Mouse (Mus musculus): ENCODE measurements around the gene Tmem255b. TPM values are rescaled to one million over a fixed set of nuclear protein-coding genes. Genes with fewer than 3 reads are reported as not detected.

Gene Tmem255b
- polyA plus RNA-seq, 1 experiment = 1.0 TPM

DNA sequence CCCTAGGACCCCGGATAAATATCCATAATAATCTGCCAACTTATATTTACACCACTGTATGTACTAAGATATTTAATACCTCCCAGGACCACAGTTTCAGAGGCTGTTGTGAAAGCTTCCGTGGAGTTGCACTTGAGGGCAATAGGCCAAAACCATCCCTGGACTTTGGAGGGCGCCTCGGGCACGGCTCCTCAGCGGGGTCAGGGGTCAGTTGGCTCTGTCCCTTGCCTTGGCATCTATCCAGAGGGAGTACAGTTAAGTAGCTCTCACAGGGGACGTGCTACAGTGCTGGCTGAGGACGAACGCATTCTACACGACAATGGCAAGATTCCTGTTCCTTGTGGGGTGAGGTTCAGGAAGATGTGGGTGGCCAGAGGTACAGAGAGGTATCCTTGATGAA lies 27.4 kb downstream of the Tmem255b start:
- no peaks in the 10 kb centered on the region for H3K4me1 ChIP-seq (ENCODE audit: control insufficient read depth, insufficient read depth, low read length)
- H3K4me3 ChIP-seq (replicated peaks; ENCODE audit: insufficient read depth, low read depth, low read length) = no peak overlapping the region
- TF ChIP-seq POLR2A (IDR thresholded peaks at IDR 0.05; ENCODE audit: borderline replicate concordance, insufficient read depth, low read length) (no peak), CTCF (IDR thresholded peaks at IDR 0.05; ENCODE audit: borderline replicate concordance, insufficient read depth, low read depth, low read length) (no peak)
- 39% methylated on average over 10 of the region's 10 CpGs for WGBS
- no peaks in the 10 kb centered on the region for H3K27me3 ChIP-seq (ENCODE audit: control insufficient read depth, insufficient read depth, low read length)
- no peak for DNase-seq
- H3K27ac ChIP-seq (ENCODE audit: insufficient read depth, low read length) = no peak overlapping the region

DNA sequence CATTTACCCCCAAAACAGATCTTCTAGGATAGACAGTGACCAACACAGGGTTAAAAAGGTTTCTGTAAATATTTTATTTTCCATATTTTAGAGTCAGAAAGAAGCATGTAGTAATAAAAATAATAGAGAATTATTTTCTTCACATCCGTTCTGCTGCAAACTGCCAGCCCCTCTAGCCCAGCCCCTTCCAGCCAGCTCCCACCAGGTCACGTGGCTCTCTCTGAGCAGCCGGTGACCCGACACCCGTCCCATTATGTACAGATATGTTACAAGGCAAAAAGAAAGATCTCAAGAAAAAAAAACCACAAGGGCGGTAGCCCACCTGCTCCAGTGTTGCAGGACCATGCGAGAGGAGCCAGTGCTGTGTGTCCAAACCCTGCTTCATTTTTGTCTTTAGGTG lies 30.3 kb downstream of the Tmem255b start:
- no peak for TF ChIP-seq POLR2A (IDR thresholded peaks at IDR 0.05; ENCODE audit: borderline replicate concordance, insufficient read depth, low read length)
- no peak for TF ChIP-seq CTCF (IDR thresholded peaks at IDR 0.05; ENCODE audit: borderline replicate concordance, insufficient read depth, low read depth, low read length)
- H3K4me3 ChIP-seq (replicated peaks; ENCODE audit: insufficient read depth, low read depth, low read length) = no peak overlapping the region
- WGBS = 79% methylated on average over 7 of the region's 7 CpGs
- peaks cover 11% of the 10 kb centered on the region for H3K4me1 ChIP-seq (ENCODE audit: control insufficient read depth, insufficient read depth, low read length)
- no peaks in the 10 kb centered on the region for H3K27me3 ChIP-seq (ENCODE audit: control insufficient read depth, insufficient read depth, low read length)
- no peak for DNase-seq
- H3K27ac ChIP-seq (ENCODE audit: insufficient read depth, low read length) = no peak overlapping the region

DNA sequence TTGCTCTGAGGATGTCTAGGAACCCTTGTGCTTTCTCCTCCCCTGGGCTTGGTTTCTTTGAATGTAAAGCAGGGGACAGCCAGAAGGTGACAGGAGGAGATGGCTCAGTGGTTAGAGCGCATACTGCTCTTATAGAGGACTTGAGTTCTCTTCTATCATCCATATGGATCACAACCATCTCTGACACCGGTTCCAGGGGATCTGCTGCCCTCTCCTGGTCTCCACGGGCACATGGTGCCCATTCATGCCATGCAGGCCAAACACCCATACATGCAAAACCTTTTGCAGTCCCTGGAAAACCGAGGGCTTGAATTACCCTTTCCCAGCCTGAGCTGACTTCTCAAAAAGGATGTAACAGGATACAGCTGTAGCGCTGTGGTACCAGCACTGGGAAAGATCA lies 32.0 kb downstream of the Tmem255b start:
- Histone ChIP-seq H3K4me3 (replicated peaks; ENCODE audit: insufficient read depth, low read depth, low read length) (no peak overlapping the region), H3K27ac (ENCODE audit: insufficient read depth, low read length) (no peak overlapping the region), H3K27me3 (ENCODE audit: control insufficient read depth, insufficient read depth, low read length) (no peaks in the 10 kb centered on the region), H3K4me1 (ENCODE audit: control insufficient read depth, insufficient read depth, low read length) (peaks cover 11% of the 10 kb centered on the region)
- TF ChIP-seq POLR2A (IDR thresholded peaks at IDR 0.05; ENCODE audit: borderline replicate concordance, insufficient read depth, low read length) (no peak), CTCF (IDR thresholded peaks at IDR 0.05; ENCODE audit: borderline replicate concordance, insufficient read depth, low read depth, low read length) (peak; percentile 60)
- 62% methylated on average over 5 of the region's 5 CpGs for WGBS
- DNase-seq = peak in 1 of 2 experiments; percentile 25

DNA sequence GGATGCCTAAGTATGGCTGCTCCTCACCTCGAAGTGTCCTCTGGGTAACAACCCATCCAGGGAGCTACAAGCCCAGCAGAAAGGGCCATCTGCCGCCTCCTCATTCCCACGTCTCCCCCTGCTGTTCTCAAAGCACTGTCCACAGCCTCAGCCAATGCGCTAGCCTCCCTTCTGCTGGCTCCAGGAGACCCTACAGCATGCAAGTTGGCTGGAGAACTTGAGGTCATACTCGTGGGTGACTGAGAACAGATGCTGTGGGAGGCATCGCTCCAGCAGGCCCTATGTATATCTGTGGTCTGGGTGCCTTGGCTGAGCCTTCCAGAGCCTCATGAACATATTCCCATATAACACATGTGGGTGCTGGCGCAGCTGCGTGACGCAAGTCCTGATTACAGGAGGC lies 33.7 kb downstream of the Tmem255b start:
- Histone ChIP-seq H3K4me1 (ENCODE audit: control insufficient read depth, insufficient read depth, low read length) (peaks cover 11% of the 10 kb centered on the region), H3K4me3 (replicated peaks; ENCODE audit: insufficient read depth, low read depth, low read length) (no peak overlapping the region), H3K27me3 (ENCODE audit: control insufficient read depth, insufficient read depth, low read length) (no peaks in the 10 kb centered on the region), H3K27ac (ENCODE audit: insufficient read depth, low read length) (no peak overlapping the region)
- peak in 1 of 2 experiments; percentile 18 for DNase-seq
- WGBS = 43% methylated on average over 9 of the region's 9 CpGs
- TF ChIP-seq POLR2A (IDR thresholded peaks at IDR 0.05; ENCODE audit: borderline replicate concordance, insufficient read depth, low read length) (no peak), CTCF (IDR thresholded peaks at IDR 0.05; ENCODE audit: borderline replicate concordance, insufficient read depth, low read depth, low read length) (no peak)

DNA sequence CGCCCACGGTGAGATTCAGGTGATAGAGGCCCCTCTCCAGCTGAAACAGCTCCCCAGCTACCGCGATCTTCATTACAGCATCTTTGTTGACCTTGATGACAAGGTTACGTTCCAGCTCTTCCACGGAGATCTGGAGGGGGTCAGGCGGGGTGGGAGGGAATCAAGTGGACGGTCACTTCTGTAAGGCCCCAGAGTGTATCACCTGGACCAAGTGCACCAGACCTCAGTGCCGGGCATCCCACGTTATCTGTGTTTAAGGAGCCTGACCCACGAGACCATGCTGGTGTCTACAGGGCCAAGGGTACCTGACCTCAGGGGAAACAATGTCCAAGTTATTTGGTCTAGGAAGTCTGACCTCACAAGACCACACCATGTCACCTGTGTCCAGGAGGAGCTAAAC lies 36.5 kb downstream of the Tmem255b start:
- Histone ChIP-seq H3K4me1 (ENCODE audit: control insufficient read depth, insufficient read depth, low read length) (peaks cover 11% of the 10 kb centered on the region), H3K27me3 (ENCODE audit: control insufficient read depth, insufficient read depth, low read length) (no peaks in the 10 kb centered on the region), H3K4me3 (replicated peaks; ENCODE audit: insufficient read depth, low read depth, low read length) (no peak overlapping the region), H3K27ac (ENCODE audit: insufficient read depth, low read length) (no peak overlapping the region)
- TF ChIP-seq POLR2A (IDR thresholded peaks at IDR 0.05; ENCODE audit: borderline replicate concordance, insufficient read depth, low read length) = no peak
- no peak for TF ChIP-seq CTCF (IDR thresholded peaks at IDR 0.05; ENCODE audit: borderline replicate concordance, insufficient read depth, low read depth, low read length)
- 92% methylated on average over 11 of the region's 11 CpGs for WGBS
- DNase-seq = no peak

DNA sequence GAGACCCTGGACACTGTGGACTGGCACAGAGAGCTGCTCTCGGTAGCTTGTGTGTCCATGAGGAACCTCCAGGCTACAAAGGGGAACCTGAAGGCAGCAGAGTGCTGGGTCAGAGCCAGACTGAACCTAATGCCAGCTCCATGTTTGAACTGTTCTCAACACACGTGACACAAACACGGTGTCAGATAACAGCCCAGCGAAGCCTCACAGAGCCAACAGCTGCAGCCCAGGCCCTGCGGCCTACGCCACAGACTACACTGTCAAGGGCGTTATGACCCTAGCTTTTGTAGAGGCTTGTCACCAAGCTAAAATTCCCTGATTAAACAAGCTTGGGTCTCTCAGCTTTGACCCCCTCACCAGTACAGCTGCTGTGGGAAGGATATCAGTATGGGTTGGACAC lies 37.3 kb downstream of the Tmem255b start:
- 72% methylated on average over 7 of the region's 7 CpGs for WGBS
- DNase-seq = no peak
- Histone ChIP-seq H3K4me3 (replicated peaks; ENCODE audit: insufficient read depth, low read depth, low read length) (no peak overlapping the region), H3K27me3 (ENCODE audit: control insufficient read depth, insufficient read depth, low read length) (no peaks in the 10 kb centered on the region), H3K4me1 (ENCODE audit: control insufficient read depth, insufficient read depth, low read length) (peaks cover 11% of the 10 kb centered on the region), H3K27ac (ENCODE audit: insufficient read depth, low read length) (no peak overlapping the region)
- no peak for TF ChIP-seq POLR2A (IDR thresholded peaks at IDR 0.05; ENCODE audit: borderline replicate concordance, insufficient read depth, low read length)
- no peak for TF ChIP-seq CTCF (IDR thresholded peaks at IDR 0.05; ENCODE audit: borderline replicate concordance, insufficient read depth, low read depth, low read length)

DNA sequence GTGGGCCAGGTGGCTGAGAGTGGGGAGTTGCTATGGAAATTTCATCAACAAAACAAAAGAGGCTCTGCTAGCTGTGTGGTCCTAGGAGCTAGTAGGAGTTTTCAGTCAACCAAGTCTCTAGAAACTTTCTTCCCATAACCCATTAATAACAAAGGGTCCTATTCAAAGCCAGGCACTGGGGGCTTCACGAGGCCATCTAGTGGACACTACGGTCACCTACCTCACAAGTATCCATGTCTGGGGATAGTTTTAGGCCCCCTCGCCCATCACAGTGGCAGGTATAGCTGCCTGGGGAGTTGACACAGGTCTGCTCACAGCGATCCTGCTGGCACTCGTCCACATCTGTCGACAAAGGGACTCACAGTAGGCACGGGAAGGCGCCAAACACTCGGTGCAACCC lies 40.9 kb downstream of the Tmem255b start:
- no peak overlapping the region for H3K27ac ChIP-seq (ENCODE audit: insufficient read depth, low read length)
- 54% methylated on average over 9 of the region's 9 CpGs for WGBS
- H3K4me1 ChIP-seq (ENCODE audit: control insufficient read depth, insufficient read depth, low read length) = peaks cover 2% of the 10 kb centered on the region
- no peak for DNase-seq
- no peaks in the 10 kb centered on the region for H3K27me3 ChIP-seq (ENCODE audit: control insufficient read depth, insufficient read depth, low read length)
- TF ChIP-seq POLR2A (IDR thresholded peaks at IDR 0.05; ENCODE audit: borderline replicate concordance, insufficient read depth, low read length) = no peak
- no peak; the same call in 1 of the 2 replicates for TF ChIP-seq CTCF (IDR thresholded peaks at IDR 0.05; ENCODE audit: borderline replicate concordance, insufficient read depth, low read depth, low read length)
- no peak overlapping the region for H3K4me3 ChIP-seq (replicated peaks; ENCODE audit: insufficient read depth, low read depth, low read length)

DNA sequence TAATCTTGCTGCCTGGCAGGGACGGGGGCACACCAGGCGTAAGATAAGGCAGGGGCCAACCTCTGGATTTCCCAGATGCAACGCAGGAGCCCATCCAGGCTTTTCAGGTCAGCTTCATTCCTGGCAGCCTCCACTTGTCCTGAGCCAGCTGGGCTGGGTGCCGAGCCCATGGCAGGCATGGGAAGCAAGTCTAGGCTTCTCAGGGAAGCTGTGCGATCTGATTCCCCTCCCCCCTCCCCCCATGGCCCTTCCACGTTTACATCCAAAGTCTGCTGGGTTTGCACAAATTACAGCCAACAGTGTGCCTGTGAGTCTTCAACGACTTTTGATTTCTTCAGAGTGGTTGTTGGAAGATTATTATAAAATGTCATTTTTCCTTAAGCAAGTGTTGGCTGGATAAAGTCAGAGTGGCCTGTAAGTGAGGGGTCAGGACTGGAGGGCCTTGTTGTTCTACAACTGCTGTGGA lies 46.1 kb downstream of the Tmem255b start:
- Histone ChIP-seq H3K4me3 (replicated peaks; ENCODE audit: insufficient read depth, low read depth, low read length) (no peak overlapping the region), H3K27ac (ENCODE audit: insufficient read depth, low read length) (no peak overlapping the region), H3K27me3 (ENCODE audit: control insufficient read depth, insufficient read depth, low read length) (no peaks in the 10 kb centered on the region), H3K4me1 (ENCODE audit: control insufficient read depth, insufficient read depth, low read length) (peaks cover 26% of the 10 kb centered on the region)
- 48% methylated on average over 7 of the region's 7 CpGs for WGBS
- no peak for TF ChIP-seq CTCF (IDR thresholded peaks at IDR 0.05; ENCODE audit: borderline replicate concordance, insufficient read depth, low read depth, low read length)
- TF ChIP-seq POLR2A (IDR thresholded peaks at IDR 0.05; ENCODE audit: borderline replicate concordance, insufficient read depth, low read length) = no peak
- DNase-seq = no peak
